Mouse (Mus musculus) midbrain, embryonic 16.5 days (tissue): ENCODE measurements around the gene Pxdn. TPM values are rescaled to one million over a fixed set of nuclear protein-coding genes. Genes with fewer than 3 reads are reported as not detected.

Experiments
- ATAC-seq: fragments of 200-750 bp; cut with Nextera tagmentation; 2 replicates; pipeline ENCODE4 v1.8.0; 2017; ENCODE audit warnings: moderate TSS enrichment
- H3K27ac ChIP-seq: fragments of 300-500 bp; sonication (generic); 2 replicates; pipeline ENCODE4 v1.5.1; 2014; ENCODE audit warnings: mild to moderate bottlenecking, low read length, mixed read lengths
- H3K27me3 ChIP-seq: fragments of 300-500 bp; sonication (generic); 2 replicates; pipeline ENCODE4 v1.6.1; 2014; ENCODE audit warnings: low read depth, low read length, mixed read lengths; ENCODE audit not compliant: control insufficient read depth, insufficient read depth
- H3K36me3 ChIP-seq: fragments of 300-500 bp; sonication (generic); 2 replicates; pipeline ENCODE4 v1.6.1; 2014; ENCODE audit warnings: mild to moderate bottlenecking, low read length, moderate library complexity, mixed read lengths; ENCODE audit not compliant: control insufficient read depth, insufficient read depth
- H3K4me1 ChIP-seq: fragments of 300-500 bp; sonication (generic); 2 replicates; pipeline ENCODE4 v1.6.1; 2014; ENCODE audit warnings: mild to moderate bottlenecking, low read length, mixed read lengths; ENCODE audit not compliant: control insufficient read depth, insufficient read depth
- H3K4me2 ChIP-seq: fragments of 300-500 bp; sonication (generic); 2 replicates; pipeline ENCODE4 v1.6.1; 2014; ENCODE audit warnings: mild to moderate bottlenecking, low read length, mixed read lengths
- H3K4me3 ChIP-seq: fragments of 300-500 bp; sonication (generic); 2 replicates; pipeline ENCODE4 v1.5.1; 2014; ENCODE audit warnings: low read depth, mild to moderate bottlenecking, low read length, moderate library complexity, mixed read lengths
- H3K9ac ChIP-seq: fragments of 300-500 bp; sonication (generic); 2 replicates; pipeline ENCODE4 v1.6.1; 2014; ENCODE audit warnings: low read depth, low read length, mixed read lengths
- H3K9me3 ChIP-seq: fragments of 300-500 bp; sonication (generic); replicated peaks from 2 replicates; pipeline ENCODE4 v1.6.1; 2014; ENCODE audit warnings: mild to moderate bottlenecking, low read length, mixed read lengths; ENCODE audit not compliant: control insufficient read depth, poor library complexity, severe bottlenecking
- WGBS: fragments of 180-500 bp; shearing (Covaris S2); extraction: QIAGEN DNeasy Blood & Tissue Kit; methylation state at CpG from one replicate; pipeline ENCODE4 v1.1.7; 2014; 5-methylcytosine and 5-hydroxymethylcytosine counted together
- polyA plus RNA-seq: library from polyadenylated mRNA; unstranded; fragments of >200 nt; fragmentation: Nextera tagmentation; extraction: Ambion mirVana; gene quantifications from 2 replicates; pipeline ENCODE4 v1.2.1, GENCODE M21; 2015

Gene Pxdn
- polyA plus RNA-seq, 1 experiment from 2014 or later, result 53.3 TPM

DNA sequence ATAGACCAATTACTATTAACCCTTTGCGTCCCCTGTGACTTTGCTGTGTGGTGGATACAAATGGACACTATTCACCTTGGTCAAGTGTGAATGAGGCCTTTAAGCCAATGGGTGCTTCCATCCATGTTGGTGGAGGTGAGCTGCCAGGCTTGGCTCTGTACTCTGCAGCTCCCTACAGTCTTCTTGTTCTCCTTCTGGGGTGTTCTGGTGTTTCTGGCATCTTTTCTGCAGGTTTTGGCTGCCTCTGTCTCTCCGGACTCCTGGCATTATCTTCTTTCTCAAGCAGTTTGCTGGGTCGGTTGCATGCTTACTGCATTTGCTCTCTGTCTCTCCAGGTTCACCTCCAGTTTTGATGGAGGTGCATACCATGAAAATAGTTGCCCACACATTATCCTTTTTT, 7.2 kb downstream of the Pxdn start:
- Histone ChIP-seq H3K27me3 (no peaks in the 10 kb centered on the region), H3K27ac (no peak overlapping the region; the same call in 1 of the 2 replicates), H3K4me2 (no peak overlapping the region), H3K4me1 (peaks cover 18% of the 10 kb centered on the region), H3K36me3 (no peaks in the 10 kb centered on the region), H3K4me3 (no peak overlapping the region), H3K9me3 (no peaks in the 10 kb centered on the region), H3K9ac (no peak overlapping the region; the same call in 1 of the 2 replicates)
- ATAC-seq, result no peak
- 83% methylated on average over 3 of the region's 3 CpGs for WGBS

DNA sequence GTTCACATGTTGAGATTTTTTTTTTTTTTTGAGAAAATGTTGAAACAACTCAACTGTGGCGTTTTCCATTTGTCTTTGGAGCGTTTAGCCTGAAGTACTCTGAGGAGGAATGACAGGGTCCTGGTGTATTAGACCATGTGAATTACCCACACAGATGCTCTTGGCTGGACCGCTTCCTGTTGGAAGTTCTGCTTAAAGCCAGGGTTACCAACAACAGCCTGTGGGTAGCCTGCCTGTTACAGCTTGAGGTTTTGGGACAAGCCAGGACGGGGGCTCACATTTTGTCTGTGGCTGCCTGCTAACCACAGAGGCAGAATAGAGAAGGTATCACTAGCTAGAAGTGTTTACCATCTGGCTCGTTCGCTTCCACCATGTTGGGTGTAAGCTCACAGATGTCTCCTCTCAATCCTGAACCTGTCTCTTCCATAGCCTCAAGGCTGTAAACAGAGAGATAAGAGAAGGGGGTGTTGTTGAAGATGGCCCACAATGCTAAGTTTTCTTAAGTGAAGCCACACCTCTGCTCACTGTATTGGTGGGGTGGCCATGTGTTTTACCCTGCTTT, 7.9 kb downstream of the Pxdn start:
- no peaks in the 10 kb centered on the region for H3K27me3 ChIP-seq
- no peak overlapping the region for H3K9ac ChIP-seq
- no peak for ATAC-seq
- H3K4me3 ChIP-seq, result no peak overlapping the region
- H3K4me2 ChIP-seq, result no peak overlapping the region
- WGBS, result 88% methylated on average over 6 of the region's 6 CpGs
- no peaks in the 10 kb centered on the region for H3K9me3 ChIP-seq
- peaks cover 12% of the 10 kb centered on the region for H3K4me1 ChIP-seq
- H3K36me3 ChIP-seq, result no peaks in the 10 kb centered on the region
- H3K27ac ChIP-seq, result no peak overlapping the region

DNA sequence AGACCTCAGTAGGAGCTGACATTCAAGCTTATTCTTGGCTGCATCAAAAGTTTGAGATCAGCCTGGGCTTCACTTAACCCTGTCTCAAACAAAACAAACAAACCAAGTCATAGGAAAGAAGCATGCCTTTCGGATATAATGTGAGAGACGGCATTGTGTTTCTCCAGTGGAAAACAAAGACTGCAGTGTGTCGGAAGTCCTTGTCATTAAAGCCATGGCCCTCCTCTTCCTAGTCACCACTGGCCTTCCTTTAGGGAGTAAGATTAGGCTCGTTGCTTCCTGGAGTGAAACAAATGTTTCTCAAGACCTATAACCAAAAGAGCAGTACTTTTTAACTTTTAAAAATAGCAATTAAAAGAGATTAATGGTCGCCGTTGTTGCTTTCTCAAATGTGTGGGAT, 13.6 kb downstream of the Pxdn start:
- no peaks in the 10 kb centered on the region for H3K36me3 ChIP-seq
- H3K27me3 ChIP-seq, result no peaks in the 10 kb centered on the region
- peaks cover 7% of the 10 kb centered on the region; the same call in 1 of the 2 replicates for H3K4me1 ChIP-seq
- H3K9ac ChIP-seq, result no peak overlapping the region
- no peak overlapping the region for H3K27ac ChIP-seq
- no peaks in the 10 kb centered on the region for H3K9me3 ChIP-seq
- no peak for ATAC-seq
- H3K4me2 ChIP-seq, result no peak overlapping the region
- 51% methylated on average over 6 of the region's 6 CpGs for WGBS
- H3K4me3 ChIP-seq, result no peak overlapping the region

DNA sequence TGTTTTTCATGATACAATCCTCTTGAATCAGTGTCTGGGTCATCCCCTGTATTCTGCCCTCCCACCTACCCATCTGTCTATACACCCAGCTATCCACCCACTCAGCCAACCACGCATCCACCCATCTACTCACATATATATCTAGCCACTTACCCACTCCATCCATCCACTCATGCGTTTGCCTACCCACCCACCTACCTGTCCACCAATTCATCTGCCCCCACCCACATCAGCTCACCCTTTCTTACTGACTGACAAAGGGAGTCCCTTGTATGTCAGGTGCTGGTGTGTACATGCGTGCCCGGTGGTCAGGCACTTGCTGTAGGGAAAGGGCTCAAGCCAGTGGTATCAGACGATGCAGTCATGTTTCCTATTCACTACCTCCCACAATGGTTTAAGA, 14.1 kb downstream of the Pxdn start:
- WGBS, result 90% methylated on average over 5 of the region's 5 CpGs
- H3K36me3 ChIP-seq, result no peaks in the 10 kb centered on the region

DNA sequence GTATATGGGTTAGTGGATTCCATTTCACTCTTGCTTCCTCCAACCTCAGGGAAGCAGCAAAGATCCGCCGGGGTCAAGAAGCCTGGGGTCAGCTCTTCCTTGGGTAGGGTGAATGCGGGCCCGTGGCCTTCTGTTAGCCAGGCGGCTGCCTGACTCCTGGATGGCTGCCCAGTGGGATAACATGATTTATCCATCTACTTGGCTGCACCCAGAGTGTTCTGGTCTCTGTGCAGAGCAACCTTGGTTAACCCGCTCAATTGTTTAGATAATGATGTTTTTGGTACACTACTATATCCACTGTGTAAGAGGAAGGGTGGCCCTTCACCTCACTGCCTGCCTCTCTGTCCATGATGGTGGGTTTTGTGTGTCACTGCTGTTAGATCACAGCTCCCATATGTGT, 14.7 kb downstream of the Pxdn start:
- Histone ChIP-seq H3K4me2 (no peak overlapping the region), H3K9ac (no peak overlapping the region), H3K36me3 (no peaks in the 10 kb centered on the region), H3K4me3 (no peak overlapping the region), H3K27me3 (no peaks in the 10 kb centered on the region), H3K27ac (no peak overlapping the region), H3K9me3 (no peaks in the 10 kb centered on the region), H3K4me1 (peaks cover 7% of the 10 kb centered on the region; the same call in 1 of the 2 replicates)
- ATAC-seq, result no peak
- WGBS, result 76% methylated on average over 6 of the region's 6 CpGs

More for the DNA sequence above, 14.1 kb downstream of the Pxdn start:
- ATAC-seq, result no peak
- Histone ChIP-seq H3K9ac (no peak overlapping the region), H3K9me3 (no peaks in the 10 kb centered on the region), H3K4me3 (no peak overlapping the region), H3K27ac (no peak overlapping the region), H3K27me3 (no peaks in the 10 kb centered on the region), H3K4me1 (peaks cover 7% of the 10 kb centered on the region; the same call in 1 of the 2 replicates), H3K4me2 (no peak overlapping the region)

DNA sequence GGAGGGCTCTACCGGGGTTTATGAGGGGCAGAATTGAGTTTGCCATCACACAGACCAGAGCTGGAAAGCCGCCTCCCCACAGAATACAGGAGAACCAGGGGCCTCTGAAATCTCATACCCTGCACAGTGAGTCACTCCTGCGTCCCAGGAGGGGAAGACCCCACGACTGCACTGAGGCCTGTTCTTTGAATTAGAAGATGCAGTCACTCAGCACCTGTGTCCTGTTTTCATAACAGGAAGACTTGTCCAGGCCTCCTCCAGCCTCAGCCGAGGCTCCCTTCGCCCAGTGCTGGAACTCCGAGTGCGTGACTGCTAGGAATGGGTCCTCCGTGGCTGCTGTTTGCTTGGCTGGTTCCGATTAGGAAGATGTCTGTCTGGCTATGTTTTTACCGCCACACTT, 16.6 kb downstream of the Pxdn start:
- 57% methylated on average over 11 of the region's 11 CpGs for WGBS
- H3K27ac ChIP-seq, result peak overlapping the region; percentile 19
- H3K9ac ChIP-seq, result no peak overlapping the region; the same call in 1 of the 2 replicates
- no peak overlapping the region for H3K4me3 ChIP-seq
- peaks cover 7% of the 10 kb centered on the region; the same call in 1 of the 2 replicates for H3K4me1 ChIP-seq
- H3K36me3 ChIP-seq, result no peaks in the 10 kb centered on the region
- H3K4me2 ChIP-seq, result no peak overlapping the region
- H3K9me3 ChIP-seq, result no peaks in the 10 kb centered on the region
- ATAC-seq, result 0 out of 2 replicates have a peak, but pooled peaks have one; percentile 32
- no peaks in the 10 kb centered on the region for H3K27me3 ChIP-seq

DNA sequence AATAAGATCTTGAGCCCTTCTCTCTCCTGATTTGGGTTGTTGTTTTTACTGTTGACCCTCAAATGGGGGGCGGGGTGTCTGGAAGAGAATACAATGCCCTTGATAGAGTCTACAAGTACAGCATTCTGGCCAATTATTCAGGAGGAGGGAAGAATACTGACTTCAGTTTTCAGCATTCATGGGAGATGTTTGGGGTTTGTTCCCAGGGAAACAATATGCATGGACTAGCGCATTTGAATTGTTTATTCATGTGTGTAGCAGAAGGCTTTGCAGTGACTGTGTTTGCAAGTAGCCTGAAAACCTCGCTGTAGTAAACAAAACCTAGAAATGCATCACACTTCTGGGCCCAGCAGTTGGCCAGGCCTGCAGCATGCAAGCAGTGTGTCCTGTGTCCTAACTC, 17.1 kb downstream of the Pxdn start:
- H3K4me1 ChIP-seq, result peaks cover 7% of the 10 kb centered on the region; the same call in 1 of the 2 replicates
- no peak for ATAC-seq
- 50% methylated on average over 3 of the region's 3 CpGs for WGBS

DNA sequence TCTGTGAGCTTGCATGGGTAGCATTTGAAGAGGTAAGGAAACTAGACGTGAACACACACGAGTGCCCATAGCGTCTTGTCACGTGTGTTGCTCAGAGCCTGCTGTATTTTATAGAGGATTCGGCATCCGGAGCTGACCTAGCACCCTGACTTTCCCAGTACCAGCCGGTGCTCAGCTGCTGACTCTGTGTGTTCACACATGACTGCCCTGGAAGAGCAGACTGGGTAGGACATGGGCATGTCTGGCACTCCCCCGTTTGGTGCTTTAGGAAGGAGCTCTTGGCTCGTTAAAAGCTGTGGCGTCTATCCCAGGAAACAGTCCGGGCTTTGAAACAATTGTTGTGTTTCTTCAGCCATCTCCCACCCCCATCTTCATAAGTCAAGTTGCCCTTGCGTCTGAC, 19.6 kb downstream of the Pxdn start:
- H3K9ac ChIP-seq, result no peak overlapping the region
- no peak for ATAC-seq

More for the DNA sequence above, 17.1 kb downstream of the Pxdn start:
- no peak overlapping the region for H3K9ac ChIP-seq
- H3K36me3 ChIP-seq, result no peaks in the 10 kb centered on the region
- H3K4me3 ChIP-seq, result no peak overlapping the region
- no peaks in the 10 kb centered on the region for H3K27me3 ChIP-seq
- H3K9me3 ChIP-seq, result no peaks in the 10 kb centered on the region
- peak overlapping the region; percentile 19 for H3K27ac ChIP-seq
- no peak overlapping the region for H3K4me2 ChIP-seq

DNA sequence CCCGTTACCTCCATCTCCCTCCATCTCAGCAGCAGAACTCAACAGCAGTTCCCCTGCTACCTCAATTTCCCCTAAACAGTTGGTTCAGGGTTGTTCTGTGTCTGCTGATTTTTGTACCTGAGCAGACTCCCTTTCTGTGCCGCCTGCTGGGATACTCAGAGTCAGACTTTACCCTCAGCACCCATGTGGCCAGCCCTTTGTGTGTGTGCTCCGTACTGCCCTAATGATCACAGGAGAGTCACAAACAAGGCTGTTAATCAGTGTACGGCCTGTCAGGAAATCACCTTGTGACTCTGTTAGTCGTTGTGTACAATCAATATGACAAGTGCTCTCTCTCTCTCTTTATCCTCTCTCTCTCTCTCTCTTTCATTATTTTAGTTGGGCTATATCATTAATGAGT, 21.2 kb downstream of the Pxdn start:
- Histone ChIP-seq H3K9me3 (no peaks in the 10 kb centered on the region), H3K4me1 (no peaks in the 10 kb centered on the region; the same call in none of the 2 replicates), H3K4me3 (no peak overlapping the region), H3K27ac (no peak overlapping the region), H3K27me3 (no peaks in the 10 kb centered on the region), H3K4me2 (no peak overlapping the region), H3K9ac (no peak overlapping the region), H3K36me3 (no peaks in the 10 kb centered on the region)
- ATAC-seq, result no peak
- 79% methylated on average over 5 of the region's 5 CpGs for WGBS

More for the DNA sequence above, 19.6 kb downstream of the Pxdn start:
- 81% methylated on average over 12 of the region's 12 CpGs for WGBS
- no peaks in the 10 kb centered on the region for H3K27me3 ChIP-seq
- peaks cover 2% of the 10 kb centered on the region for H3K4me1 ChIP-seq
- no peak overlapping the region for H3K4me2 ChIP-seq
- H3K27ac ChIP-seq, result no peak overlapping the region
- no peak overlapping the region for H3K4me3 ChIP-seq
- no peaks in the 10 kb centered on the region for H3K9me3 ChIP-seq
- no peaks in the 10 kb centered on the region for H3K36me3 ChIP-seq
